Mouse (Mus musculus): ENCODE measurements around the gene Dusp16.

Gene Dusp16

GRCm38 (mm10) chr6:134792141-134793045 lies at the start of gene Dusp16:
TSS of gene Dusp16 (minus strand) at chr6:134792625.
- peak; percentile 92 for DNase-seq (ENCODE audit: extremely low spot score)

GRCm38 (mm10) chr6:134840346-134840745 lies 47.9 kb upstream of the Dusp16 start:
- DNase-seq (ENCODE audit: extremely low spot score): no peak

- no peak for DNase-seq (ENCODE audit: extremely low spot score)
Observed at GRCm38 (mm10) chr6:134838111-134838510, 45.7 kb upstream of the Dusp16 start.

GRCm38 (mm10) chr6:134834585-134835251 lies 42.3 kb upstream of the Dusp16 start:
- DNase-seq (ENCODE audit: extremely low spot score): no peak

- no peak for DNase-seq (ENCODE audit: extremely low spot score)
Observed at GRCm38 (mm10) chr6:134830776-134831175, 38.4 kb upstream of the Dusp16 start.

- peak; percentile 96 for DNase-seq (ENCODE audit: extremely low spot score)
Observed at GRCm38 (mm10) chr6:134829786-134830700, 37.6 kb upstream of the Dusp16 start, which contains the start of gene Crebl2. TSS of gene Crebl2 (plus strand) at chr6:134830154.

GRCm38 (mm10) chr6:134822844-134823243 lies 30.4 kb upstream of the Dusp16 start:
- no peak for DNase-seq (ENCODE audit: extremely low spot score)

- no peak for DNase-seq (ENCODE audit: extremely low spot score)
Observed at GRCm38 (mm10) chr6:134820411-134820810, 28.0 kb upstream of the Dusp16 start.

- no peak for DNase-seq (ENCODE audit: extremely low spot score)
Observed at GRCm38 (mm10) chr6:134819741-134820140, 27.3 kb upstream of the Dusp16 start.

- no peak for DNase-seq (ENCODE audit: extremely low spot score)
Observed at GRCm38 (mm10) chr6:134817051-134817928, 24.9 kb upstream of the Dusp16 start.

GRCm38 (mm10) chr6:134813066-134813465 lies 20.6 kb upstream of the Dusp16 start:
- no peak for DNase-seq (ENCODE audit: extremely low spot score)

- no peak for DNase-seq (ENCODE audit: extremely low spot score)
Observed at GRCm38 (mm10) chr6:134807794-134808193, 15.4 kb upstream of the Dusp16 start.

GRCm38 (mm10) chr6:134807091-134807490 lies 14.7 kb upstream of the Dusp16 start:
- no peak for DNase-seq (ENCODE audit: extremely low spot score)

- no peak for DNase-seq (ENCODE audit: extremely low spot score)
Observed at GRCm38 (mm10) chr6:134806130-134806529, 13.7 kb upstream of the Dusp16 start.

GRCm38 (mm10) chr6:134804736-134805277 lies 12.4 kb upstream of the Dusp16 start:
- no peak for DNase-seq (ENCODE audit: extremely low spot score)

- no peak for DNase-seq (ENCODE audit: extremely low spot score)
Observed at GRCm38 (mm10) chr6:134802641-134803043, 10.2 kb upstream of the Dusp16 start.

GRCm38 (mm10) chr6:134801483-134801882 lies 9.1 kb upstream of the Dusp16 start:
- DNase-seq (ENCODE audit: extremely low spot score): no peak

- DNase-seq (ENCODE audit: extremely low spot score): no peak
Observed at GRCm38 (mm10) chr6:134796297-134796696, 3.9 kb upstream of the Dusp16 start.

- peak; percentile 80 for DNase-seq (ENCODE audit: extremely low spot score)
Observed at GRCm38 (mm10) chr6:134793911-134794520, 1.6 kb upstream of the Dusp16 start.
